Mouse (Mus musculus) G1E (cell line): Measurements from ENCODE around the gene Sema5b. TPM values are rescaled to one million over a fixed set of nuclear protein-coding genes. Genes with fewer than 3 reads are reported as not detected.
"Not testable (repeated sequence)": the region's sequence is repeated elsewhere in the genome, so short reads cannot be mapped to it uniquely, and the experiment has no call there.

Experiments used
- ATAC-seq: 2 replicates; pipeline ENCODE4 v1.8.0; 2016; ENCODE audit warnings: mild to moderate bottlenecking; ENCODE audit not compliant: insufficient number of reproducible peaks, poor library complexity, low FRiP score, severe bottlenecking; ENCODE audit errors: extremely low read depth
- DNase-seq: peaks from one replicate; pipeline ENCODE4 v3.0.0; 2012; ENCODE audit warnings: low spot score
- H3K27me3 ChIP-seq: 2 replicates; pipeline ENCODE4 v1.6.1; 2012; ENCODE audit warnings: mild to moderate bottlenecking, low read length, inconsistent platforms; ENCODE audit not compliant: insufficient read depth
- H3K36me3 ChIP-seq: replicated peaks from 2 replicates; pipeline ENCODE3; 2012; ENCODE audit warnings: mild to moderate bottlenecking, inconsistent platforms
- H3K4me1 ChIP-seq: 2 replicates; pipeline ENCODE4 v1.6.1; 2012; ENCODE audit warnings: low read depth, low read length, inconsistent platforms, mixed read lengths; ENCODE audit not compliant: insufficient read depth
- H3K4me3 ChIP-seq: 2 replicates; pipeline ENCODE4 v1.5.1; 2012; ENCODE audit warnings: low read depth, mild to moderate bottlenecking, inconsistent platforms, low read length, moderate library complexity, mixed read lengths
- H3K9me3 ChIP-seq: replicated peaks from 2 replicates; pipeline ENCODE4 v1.6.1; 2012; ENCODE audit warnings: inconsistent platforms
- CTCF ChIP-seq: IDR thresholded peaks from 2 replicates; pipeline ENCODE4 v1.5.1; 2012; ENCODE audit warnings: low read depth, low read length, inconsistent platforms, mixed read lengths
- GATA1 ChIP-seq: IDR thresholded peaks from 2 replicates; pipeline ENCODE4 v1.6.1; 2012; ENCODE audit warnings: borderline replicate concordance, low read length, inconsistent platforms, mixed read lengths
- GATA2 ChIP-seq: IDR thresholded peaks from 2 replicates; pipeline ENCODE4 v1.6.1; 2012; ENCODE audit warnings: low read depth, low read length, inconsistent platforms, borderline replicate concordance
- POLR2AphosphoS5 ChIP-seq: IDR thresholded peaks from 2 replicates; pipeline ENCODE4 v1.6.1; 2012; ENCODE audit warnings: low read depth, low read length, inconsistent platforms; ENCODE audit not compliant: insufficient replicate concordance
- TAL1 ChIP-seq: conservative IDR thresholded peaks from 2 replicates; pipeline ENCODE4 v1.6.1; 2012; ENCODE audit warnings: low read depth, low read length, inconsistent platforms, mixed read lengths
- polyA plus RNA-seq: library from polyadenylated mRNA; stranded (reverse); fragments of >175 nt; gene quantifications from 2 replicates; pipeline ENCODE4 v1.2.3, GENCODE M21; 2012
- total RNA-seq, 2 experiments: library from RNA; stranded (forward) in 1 of 2; stranded (reverse) in 1 of 2; fragments of 200-1000 nt in 1 of 2; fragments of >200 nt in 1 of 2; fragmentation: Nextera tagmentation in 1 of 2; gene quantifications; 2 replicates each; pipeline ENCODE4 v1.2.3; 2014 to 2017

The Sema5b gene
- total and polyA plus RNA-seq, 3 experiments, result 0.66 TPM; not detected in 2

DNA sequence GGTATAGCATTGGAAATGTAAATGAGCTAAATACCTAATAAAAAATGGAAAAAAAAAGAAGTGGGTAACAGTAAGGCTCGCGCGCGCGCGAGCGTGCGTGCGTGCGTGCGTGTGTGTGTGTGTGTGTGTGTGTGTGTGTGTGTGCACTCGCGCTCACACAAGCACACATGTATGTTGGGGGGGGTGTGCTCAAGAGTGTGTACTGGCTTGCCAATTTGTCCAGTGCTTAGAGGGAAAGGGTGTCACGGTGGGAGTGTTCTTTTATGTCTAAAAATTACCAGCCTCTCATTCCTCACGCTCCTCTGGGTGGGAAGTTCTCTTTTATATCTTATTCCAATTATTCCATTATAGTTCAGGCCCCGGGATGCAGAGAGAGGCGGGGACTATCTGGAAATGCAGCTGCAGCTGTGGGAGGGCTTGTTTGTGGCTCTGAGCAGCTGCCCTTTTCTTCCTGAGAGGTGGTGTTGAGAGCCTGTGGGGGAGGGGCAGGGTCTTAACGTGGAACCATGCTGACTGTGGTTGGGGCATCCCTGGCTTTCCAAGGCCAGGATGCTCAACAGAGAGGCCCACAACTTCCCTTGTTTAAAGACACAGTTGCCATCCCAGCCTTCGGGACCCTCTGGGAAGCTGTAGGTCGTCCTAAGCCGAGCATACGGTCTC, 23.4 kb downstream of the Sema5b start:
- H3K36me3 ChIP-seq, result no peaks in the 10 kb centered on the region
- TF ChIP-seq GATA2, result no peak
- no peak for TF ChIP-seq CTCF
- no peak for TF ChIP-seq GATA1
- TF ChIP-seq TAL1, result no peak
- no peak for TF ChIP-seq POLR2AphosphoS5
- ATAC-seq, result no peak
- no peaks in the 10 kb centered on the region for H3K4me1 ChIP-seq
- H3K4me3 ChIP-seq, result no peak overlapping the region
- H3K9me3 ChIP-seq, result no peaks in the 10 kb centered on the region
- DNase-seq, result no peak
- H3K27me3 ChIP-seq, result peaks cover 34% of the 10 kb centered on the region

DNA sequence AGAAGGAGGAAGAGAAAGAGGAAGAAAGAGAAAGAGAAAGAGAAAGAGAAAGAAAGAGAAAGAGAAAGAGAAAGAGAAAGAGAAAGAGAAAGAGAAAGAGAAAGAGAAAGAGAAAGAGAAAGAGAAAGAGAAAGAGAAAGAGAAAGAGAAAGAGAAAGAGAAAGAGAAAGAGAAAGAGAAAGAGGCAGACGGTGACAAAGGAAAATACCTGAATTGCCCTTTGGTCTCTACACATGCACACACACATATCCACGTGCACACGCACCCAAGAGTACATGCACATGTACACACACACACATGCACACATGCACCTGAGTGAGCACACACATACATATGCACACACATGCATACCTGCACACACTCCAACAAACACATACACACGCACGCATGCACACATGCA, 24.7 kb downstream of the Sema5b start:
- not testable (repeated sequence) for H3K4me3 ChIP-seq, H3K4me1 ChIP-seq, ATAC-seq, H3K9me3 ChIP-seq, H3K36me3 ChIP-seq, DNase-seq
- H3K27me3 ChIP-seq, result peaks cover 32% of the 10 kb centered on the region

- no peak for TF ChIP-seq GATA1
- TF ChIP-seq GATA2, result no peak
- TF ChIP-seq TAL1, result no peak
- no peak for TF ChIP-seq CTCF
- TF ChIP-seq POLR2AphosphoS5, result no peak
- Histone ChIP-seq H3K27me3 (peaks cover 26% of the 10 kb centered on the region), H3K4me3 (no peak overlapping the region), H3K36me3 (no peaks in the 10 kb centered on the region), H3K4me1 (no peaks in the 10 kb centered on the region), H3K9me3 (no peaks in the 10 kb centered on the region)
- DNase-seq, result no peak
- no peak for ATAC-seq
Observed at GRCm38 (mm10) chr16:35568225-35568880, 27.4 kb downstream of the Sema5b start.

DNA sequence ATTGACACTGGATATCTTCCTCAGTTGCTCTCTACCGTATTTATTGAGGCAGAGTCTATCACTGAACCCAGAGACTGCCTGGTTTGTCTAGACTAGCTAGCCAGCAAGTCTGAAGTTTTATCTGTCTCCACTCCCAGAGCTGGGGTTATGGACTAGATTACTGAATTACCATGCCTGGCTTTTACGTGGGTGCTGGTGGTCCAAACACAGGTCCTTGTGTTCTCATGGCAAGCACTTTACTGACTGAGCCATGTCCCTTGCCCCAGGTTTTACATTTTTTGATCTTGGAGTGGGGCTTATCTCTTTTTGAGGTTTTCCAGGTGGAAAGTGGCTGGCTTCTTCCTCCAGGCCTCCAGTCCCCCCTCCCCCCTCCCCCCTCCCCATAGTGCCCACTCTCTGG, 28.4 kb downstream of the Sema5b start:
- no peak for ATAC-seq
- H3K9me3 ChIP-seq, result no peaks in the 10 kb centered on the region
- H3K4me1 ChIP-seq, result no peaks in the 10 kb centered on the region
- no peak for TF ChIP-seq TAL1
- TF ChIP-seq GATA2, result no peak
- no peak for TF ChIP-seq POLR2AphosphoS5
- TF ChIP-seq GATA1, result no peak
- TF ChIP-seq CTCF, result no peak
- H3K36me3 ChIP-seq, result no peaks in the 10 kb centered on the region
- H3K27me3 ChIP-seq, result peaks cover 30% of the 10 kb centered on the region
- DNase-seq, result no peak
- H3K4me3 ChIP-seq, result no peak overlapping the region

DNA sequence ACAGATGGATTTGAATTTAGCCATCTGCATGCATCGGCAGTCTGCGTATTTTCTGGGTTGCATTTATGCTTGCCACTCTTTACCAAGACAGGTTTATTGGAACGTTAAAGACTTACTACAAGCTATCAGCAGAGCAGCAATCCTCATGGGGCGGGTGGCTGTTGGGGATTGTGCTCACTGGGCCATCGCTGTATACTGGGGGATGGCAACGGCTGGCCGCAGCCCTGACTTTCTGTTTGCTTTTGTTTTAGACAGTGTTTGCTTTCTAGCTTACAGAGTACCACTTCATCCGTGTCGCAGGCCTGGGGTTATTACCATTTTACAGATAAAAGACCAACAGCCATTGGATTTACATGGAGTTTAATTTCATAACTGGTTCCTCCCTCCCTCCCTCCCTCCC, 28.8 kb downstream of the Sema5b start:
- Histone ChIP-seq H3K4me1 (no peaks in the 10 kb centered on the region), H3K36me3 (no peaks in the 10 kb centered on the region), H3K27me3 (peaks cover 30% of the 10 kb centered on the region), H3K4me3 (no peak overlapping the region), H3K9me3 (no peaks in the 10 kb centered on the region)
- no peak for DNase-seq
- no peak for TF ChIP-seq GATA2
- TF ChIP-seq GATA1, result no peak
- no peak for TF ChIP-seq TAL1
- TF ChIP-seq CTCF, result no peak
- no peak for TF ChIP-seq POLR2AphosphoS5
- ATAC-seq, result no peak

GRCm38 (mm10) chr16:35570627-35571026, 29.7 kb downstream of the Sema5b start:
- Histone ChIP-seq H3K4me1 (no peaks in the 10 kb centered on the region), H3K9me3 (no peaks in the 10 kb centered on the region), H3K27me3 (peaks cover 29% of the 10 kb centered on the region), H3K36me3 (no peaks in the 10 kb centered on the region), H3K4me3 (no peak overlapping the region)
- DNase-seq (no peak), ATAC-seq (no peak)
- TF ChIP-seq GATA2 (no peak), CTCF (no peak), POLR2AphosphoS5 (no peak), TAL1 (no peak), GATA1 (no peak)

DNA sequence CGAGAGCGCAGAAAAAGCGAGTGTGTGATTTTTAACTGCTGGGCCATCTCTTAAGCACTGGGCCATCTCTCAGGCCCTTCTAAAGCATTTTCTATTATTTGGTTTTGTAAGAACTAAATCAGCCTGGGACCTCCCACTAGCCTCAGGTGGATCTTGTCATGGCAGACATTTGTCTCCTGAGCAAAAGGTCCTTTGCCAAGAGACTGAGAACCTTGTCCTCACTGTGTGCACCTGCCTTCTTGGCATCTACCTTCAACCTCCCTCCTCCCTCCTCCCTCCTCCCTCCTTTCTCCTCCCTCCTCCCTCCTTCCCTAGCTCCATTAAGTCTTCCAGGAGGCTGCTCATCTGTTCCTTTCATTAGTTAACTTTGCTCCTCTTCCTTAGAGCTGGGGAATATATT, 32.6 kb downstream of the Sema5b start:
- ATAC-seq (no peak), DNase-seq (no peak)
- Histone ChIP-seq H3K9me3 (no peaks in the 10 kb centered on the region), H3K36me3 (no peaks in the 10 kb centered on the region), H3K4me3 (no peak overlapping the region), H3K27me3 (peaks cover 29% of the 10 kb centered on the region), H3K4me1 (no peaks in the 10 kb centered on the region)
- TF ChIP-seq TAL1 (no peak), CTCF (no peak), GATA2 (no peak), GATA1 (no peak), POLR2AphosphoS5 (no peak)
